Mouse (Mus musculus) 3134 (cell line): Measurements from ENCODE around the gene Gm34653.
"Not testable (repeated sequence)": the region's sequence is repeated elsewhere in the genome, so short reads cannot be mapped to it uniquely, and the experiment has no call there.

ENCODE experiments used
- DNase-seq: peaks from one replicate; pipeline ENCODE4 v3.0.0-alpha.2; 2011; ENCODE audit warnings: low spot score; ENCODE audit not compliant: insufficient read length; ENCODE audit errors: extremely low read depth

Gm34653 gene

GRCm38 (mm10) chr2:34815893-34816292 lies 16.9 kb upstream of the Gm34653 start:
- DNase-seq: not testable (repeated sequence)

- DNase-seq: no peak
Observed at GRCm38 (mm10) chr2:34818492-34818891, 14.3 kb upstream of the Gm34653 start.

DNA sequence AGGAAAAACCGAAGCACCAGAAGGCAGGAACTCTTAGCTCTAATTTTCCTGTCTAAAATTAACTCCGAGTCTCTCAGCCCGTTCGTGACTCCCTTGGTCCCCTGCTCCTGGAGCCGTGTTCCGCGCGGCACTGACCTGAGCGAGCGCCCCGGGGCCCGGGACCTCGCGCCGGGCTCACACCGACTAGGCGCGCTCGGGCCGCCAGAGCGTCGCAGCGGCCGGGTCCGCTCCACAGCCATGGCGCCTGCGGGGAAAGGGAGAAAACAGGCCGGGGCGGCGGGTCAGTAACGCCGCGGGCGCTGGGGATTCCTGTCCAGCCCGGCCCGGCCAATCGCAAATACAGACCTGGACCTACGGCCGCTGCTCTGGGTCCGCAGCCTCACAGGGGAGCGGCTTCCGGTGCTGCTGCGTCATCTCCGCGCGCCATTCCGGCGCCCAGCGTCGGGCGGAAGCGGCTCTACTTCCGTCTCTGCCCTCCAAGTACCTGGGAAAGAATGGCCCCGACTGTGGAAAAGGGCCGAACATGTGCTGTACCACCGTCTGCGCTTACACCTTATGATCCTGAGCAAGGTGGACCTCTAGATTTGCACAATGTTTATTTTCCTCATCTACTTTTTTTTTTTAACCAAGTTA lies 6.9 kb upstream of the Gm34653 start, which contains the start of gene Fbxw2:
TSS of gene Fbxw2 (minus strand) at position 485 of the 633 bp plus-strand sequence.
- peak; percentile 97 for DNase-seq

GRCm38 (mm10) chr2:34826460-34827231 lies 6.2 kb upstream of the Gm34653 start:
- DNase-seq: no peak

DNA sequence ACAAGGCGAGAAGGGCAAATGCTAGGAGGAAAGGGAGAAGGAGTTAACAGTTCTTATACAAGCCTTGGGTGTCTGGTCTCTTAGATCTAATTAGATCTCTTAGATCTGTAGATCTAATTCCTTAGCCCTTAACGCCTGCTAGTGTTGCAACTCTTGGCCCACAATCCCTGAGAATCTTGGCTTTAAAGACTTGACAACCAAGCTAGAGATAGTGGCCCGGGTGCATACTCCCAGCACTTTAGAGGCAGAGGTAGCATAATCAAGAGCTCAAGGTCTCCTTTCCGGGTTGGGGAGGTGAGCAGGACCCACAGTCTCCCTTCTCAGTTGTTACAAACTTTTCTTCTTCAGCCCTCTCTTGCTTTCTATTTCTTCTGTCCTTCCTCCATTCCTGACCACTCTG lies 5.2 kb upstream of the Gm34653 start:
- DNase-seq: no peak

DNA sequence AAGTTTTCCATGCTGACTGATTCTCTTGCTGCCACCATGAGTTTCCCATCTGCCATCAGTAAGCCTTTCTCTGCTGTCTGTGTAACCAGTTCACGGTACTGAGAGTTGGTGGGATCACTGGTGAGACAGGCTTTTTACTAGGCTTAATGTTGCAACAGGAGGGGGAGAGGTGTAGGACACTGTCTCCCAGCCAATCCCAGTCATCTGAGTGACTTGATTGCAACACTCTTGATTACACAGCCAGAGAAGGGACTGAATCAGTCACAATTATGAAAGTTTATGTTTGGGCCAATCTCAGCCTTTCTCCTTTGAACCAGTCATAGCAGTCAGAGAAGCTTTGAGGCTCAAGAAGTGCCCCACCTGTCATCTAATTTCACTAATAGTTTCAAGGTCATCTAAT lies 4.8 kb upstream of the Gm34653 start:
- no peak for DNase-seq

- not testable (repeated sequence) for DNase-seq
Observed at GRCm38 (mm10) chr2:34830066-34830465, 2.7 kb upstream of the Gm34653 start.

- no peak for DNase-seq
Observed at GRCm38 (mm10) chr2:34833624-34834023, 817 bp downstream of the Gm34653 start.

DNA sequence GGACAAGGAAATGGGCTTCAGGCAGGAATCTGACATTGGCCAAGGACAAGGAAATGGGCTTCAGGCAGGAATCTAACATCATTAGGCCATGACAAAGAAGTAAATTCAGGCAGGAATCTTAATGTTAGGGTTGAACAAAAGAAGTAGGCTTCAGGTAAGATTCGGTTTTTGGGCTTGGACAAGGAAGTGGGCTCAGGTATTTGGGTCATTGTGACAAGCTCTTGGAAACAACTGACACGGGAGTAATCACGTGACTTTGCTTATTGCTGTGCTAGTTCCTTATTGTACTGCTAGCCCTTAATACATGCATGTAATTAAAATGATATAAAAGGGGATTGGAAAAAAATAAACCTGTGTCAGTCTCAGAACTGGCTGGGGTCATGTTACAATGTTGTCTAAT lies 2.9 kb downstream of the Gm34653 start:
- no peak for DNase-seq

DNA sequence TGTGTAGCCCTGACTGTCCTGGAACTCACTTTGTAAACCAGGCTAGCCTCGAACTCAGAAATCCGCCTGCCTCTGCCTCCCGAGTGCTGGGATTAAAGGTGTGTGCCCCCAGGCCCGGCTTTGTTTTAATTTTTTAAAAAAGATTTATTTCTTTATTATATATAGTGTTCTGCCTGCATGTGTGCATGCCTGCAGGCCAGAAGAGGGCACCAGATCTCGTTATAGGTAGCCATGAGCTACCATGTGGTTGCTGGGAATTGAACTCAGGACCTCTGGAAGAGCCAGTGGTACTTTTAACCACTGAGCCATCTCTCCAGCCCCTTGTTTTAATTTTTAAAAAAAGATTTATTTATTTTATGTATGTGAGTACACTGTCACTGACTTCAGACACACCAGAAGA lies 7.3 kb downstream of the Gm34653 start:
- DNase-seq: not testable (repeated sequence)

GRCm38 (mm10) chr2:34841706-34842105 lies 8.9 kb downstream of the Gm34653 start:
- DNase-seq: no peak

DNA sequence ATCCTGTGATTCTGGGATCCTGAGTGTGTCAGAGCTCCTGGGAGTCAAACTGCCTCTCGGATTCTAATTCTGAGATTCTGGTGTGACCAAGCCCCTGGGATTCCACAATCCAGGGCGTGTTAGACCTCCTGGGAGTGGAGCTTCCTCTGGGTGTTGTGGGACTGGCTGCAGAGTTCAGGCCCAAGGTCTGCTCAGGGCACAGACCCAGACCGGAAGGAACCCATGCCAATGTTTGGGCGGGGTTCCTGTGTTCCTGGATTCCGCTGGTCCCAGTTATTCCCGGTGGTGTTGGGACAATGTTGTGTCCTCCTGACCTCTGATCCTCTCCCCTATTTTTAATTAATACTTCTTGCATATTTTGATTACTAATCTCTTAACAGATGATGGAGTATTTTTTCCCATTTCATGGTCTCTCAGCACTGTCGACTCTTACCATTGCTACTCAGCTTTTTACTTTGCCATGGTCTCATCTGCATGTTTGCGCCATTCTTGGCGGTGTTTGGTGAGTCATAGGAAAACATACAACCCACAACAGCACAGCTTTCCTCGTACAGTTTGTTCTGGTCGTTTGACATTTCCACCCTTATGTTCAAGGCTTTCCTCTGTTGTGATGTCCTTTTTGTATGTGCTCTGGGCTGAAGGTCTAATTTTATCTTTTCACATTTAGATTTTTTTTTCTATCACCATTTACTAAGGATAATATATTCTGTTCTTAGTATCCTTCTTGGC lies 10.6 kb downstream of the Gm34653 start:
- peak; percentile 55 for DNase-seq

DNA sequence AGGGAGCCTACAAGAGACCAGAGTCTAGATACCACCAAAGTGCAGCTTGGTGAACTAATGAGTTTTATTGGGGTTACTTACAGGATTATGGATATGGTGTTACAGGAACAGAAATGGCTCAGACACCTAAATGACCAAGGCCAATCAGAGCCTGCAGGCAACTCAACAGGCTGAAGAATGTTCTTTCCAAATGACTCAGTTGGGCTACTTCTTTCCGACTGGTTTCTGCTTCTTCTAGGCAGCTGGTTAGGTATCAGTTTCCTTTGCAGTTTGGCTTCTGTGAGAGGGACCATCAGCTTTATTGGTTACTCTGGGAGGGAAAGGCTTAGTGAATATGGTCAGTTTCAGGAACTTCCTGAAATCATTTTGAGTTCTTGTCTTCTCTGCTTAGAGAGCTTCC lies 14.9 kb downstream of the Gm34653 start:
- no peak for DNase-seq

GRCm38 (mm10) chr2:34855265-34855664 lies 22.5 kb downstream of the Gm34653 start:
- no peak for DNase-seq

- DNase-seq: no peak
Observed at GRCm38 (mm10) chr2:34857728-34858127, 24.9 kb downstream of the Gm34653 start.

GRCm38 (mm10) chr2:34869680-34870079 lies 36.9 kb downstream of the Gm34653 start:
- DNase-seq: peak; percentile 63

DNA sequence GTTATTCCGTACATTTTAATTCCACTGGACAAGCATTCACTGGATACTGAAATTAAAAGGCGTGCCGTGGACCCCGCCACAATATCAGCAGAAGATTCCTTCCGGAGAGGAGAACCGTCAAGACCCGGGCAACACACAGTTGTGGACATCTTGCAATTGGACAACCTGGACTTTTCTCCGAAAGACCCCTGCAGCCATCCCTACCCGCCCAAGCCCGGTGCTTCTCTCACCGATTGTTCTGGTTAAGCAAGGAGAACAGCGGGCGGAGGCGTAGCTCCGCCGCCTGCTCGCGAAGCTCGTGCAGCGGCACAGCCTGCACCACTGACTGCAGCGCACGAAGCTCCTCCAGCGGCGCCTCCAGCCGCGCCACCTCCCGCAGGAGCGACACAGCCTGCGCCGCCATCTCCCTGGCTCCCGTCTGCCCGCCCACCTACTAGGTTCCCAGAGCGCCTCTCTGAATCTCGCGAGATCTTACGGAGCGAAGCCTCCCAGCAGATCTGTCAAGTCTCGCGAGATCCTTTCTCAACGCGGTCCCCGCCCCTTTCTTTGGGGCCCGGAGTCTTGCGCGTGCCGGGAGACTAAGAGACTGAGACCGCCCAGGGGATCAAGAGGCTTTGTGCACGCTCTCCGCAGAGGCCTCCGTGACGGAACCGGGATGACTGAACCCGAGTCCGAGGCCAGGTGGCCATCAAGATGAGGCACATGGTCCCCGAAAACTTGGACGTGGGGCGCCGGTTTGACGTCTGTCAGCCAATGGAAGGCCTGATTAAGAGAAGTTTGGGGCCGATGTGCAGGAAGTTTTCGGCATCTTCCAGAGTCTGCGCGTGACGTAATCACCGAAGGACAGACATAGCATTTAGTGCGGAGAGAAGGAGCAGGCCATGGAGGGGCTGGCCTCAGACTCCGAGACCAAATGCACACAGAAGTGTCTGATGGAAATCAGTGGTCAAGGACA lies 38.0 kb downstream of the Gm34653 start:
- DNase-seq: peak; percentile 96

GRCm38 (mm10) chr2:34874271-34874670 lies 41.5 kb downstream of the Gm34653 start, which contains the start of gene Cutal:
TSS of gene Cutal (plus strand) at chr2:34874396.
- no peak for DNase-seq

DNA sequence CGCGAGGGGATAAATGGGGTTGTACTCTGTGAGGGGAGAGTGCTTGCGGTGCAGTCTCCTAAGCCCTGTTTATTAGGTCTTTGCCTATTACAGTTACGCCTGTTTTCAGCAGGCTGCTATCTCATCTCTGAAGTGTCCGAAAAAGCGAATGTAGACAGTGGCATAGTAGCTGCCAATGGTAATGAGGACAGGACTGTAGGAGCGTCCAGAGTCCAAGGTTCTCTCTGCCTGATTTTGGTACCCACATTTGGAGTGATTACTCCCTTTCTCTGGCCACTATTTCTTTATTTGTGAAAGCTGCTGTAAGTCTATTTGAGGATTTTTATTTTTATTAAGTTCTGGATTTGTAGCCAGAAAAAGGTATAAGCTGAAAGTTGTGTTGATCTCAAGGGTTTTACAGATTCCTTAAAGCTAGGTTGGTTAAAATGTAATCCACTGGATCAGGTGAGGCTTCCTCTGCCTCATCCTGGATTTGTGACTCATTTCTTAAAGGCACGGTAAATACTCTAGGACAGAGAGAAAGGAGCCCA lies 42.1 kb downstream of the Gm34653 start, which contains the start of gene Psmd5:
TSS of gene Psmd5 (minus strand) at position 153 of the 530 bp plus-strand sequence.
- no peak for DNase-seq

DNA sequence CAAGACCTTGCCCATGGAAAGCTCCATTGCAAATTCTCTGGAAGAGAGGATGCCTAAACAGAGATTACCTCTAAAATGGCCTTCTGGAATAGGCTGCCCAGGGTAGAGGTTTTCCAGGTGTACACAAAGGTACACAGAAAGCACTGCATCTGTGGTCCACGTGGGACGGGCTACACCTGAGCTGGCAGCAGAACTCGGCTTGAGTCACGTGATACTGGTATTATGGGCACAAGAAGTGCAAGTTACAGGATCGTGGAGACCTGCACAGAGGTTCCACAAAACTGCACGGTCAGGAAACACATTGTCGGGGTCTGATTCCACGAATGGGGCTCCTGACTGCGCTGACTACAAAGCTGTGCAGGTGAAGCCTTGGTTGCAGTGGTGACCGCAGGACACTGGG lies 47.2 kb downstream of the Gm34653 start:
- DNase-seq: no peak
